Mouse (Mus musculus) cerebellum, adult 2 months (tissue): ENCODE data around the gene F10. TPM values are rescaled to one million over a fixed set of nuclear protein-coding genes. Genes with fewer than 3 reads are reported as not detected.
"Not testable (repeated sequence)": the region's sequence is repeated elsewhere in the genome, so short reads cannot be mapped to it uniquely, and the experiment has no call there.

Source experiments
- DNase-seq, 2 experiments: peaks; one replicate each; pipeline ENCODE4 v3.0.0; 2021
- H3K27ac ChIP-seq: fragments of 200-500 bp; 2 replicates; pipeline ENCODE4 v1.5.1; 2012; ENCODE audit warnings: low read length, control low read depth, inconsistent platforms; ENCODE audit not compliant: insufficient read depth
- H3K27me3 ChIP-seq: fragments of 200-500 bp; 2 replicates; pipeline ENCODE4 v1.6.1; 2012; ENCODE audit warnings: inconsistent platforms, mild to moderate bottlenecking, low read length, moderate library complexity; ENCODE audit not compliant: control insufficient read depth, insufficient read depth
- H3K4me1 ChIP-seq: fragments of 200-500 bp; 2 replicates; pipeline ENCODE4 v1.6.1; 2011; ENCODE audit warnings: low read length; ENCODE audit not compliant: control insufficient read depth, insufficient read depth
- H3K4me3 ChIP-seq: fragments of 200-500 bp; replicated peaks from 2 replicates; pipeline ENCODE3; 2011; ENCODE audit warnings: mild to moderate bottlenecking, low read depth, low read length, control low read depth; ENCODE audit not compliant: insufficient read depth
- CTCF ChIP-seq: fragments of 200-500 bp; IDR thresholded peaks from 2 replicates; pipeline ENCODE4 v1.5.1; 2011; ENCODE audit warnings: low read depth, mild to moderate bottlenecking, control low read depth, low read length, moderate library complexity, borderline replicate concordance; ENCODE audit not compliant: insufficient read depth
- POLR2A ChIP-seq: fragments of 200-500 bp; IDR thresholded peaks from 2 replicates; pipeline ENCODE4 v1.6.1; 2011; ENCODE audit warnings: low read length, control low read depth, borderline replicate concordance; ENCODE audit not compliant: insufficient read depth
- WGBS: fragments of 180-500 bp; shearing (Covaris S2); methylation state at CpG from one replicate; pipeline ENCODE4 v1.1.7; 2018; 5-methylcytosine and 5-hydroxymethylcytosine counted together
- polyA plus RNA-seq: library from polyadenylated mRNA; depleted of rRNA; stranded (reverse); fragments of >200 nt; gene quantifications from 2 replicates; pipeline ENCODE4 v1.2.3, GENCODE M21; 2012; rRNA removed

F10 gene
- polyA plus RNA-seq, 1 experiment: not detected

- no peak for DNase-seq
- WGBS: 94% methylated on average over 11 of the region's 11 CpGs
- TF ChIP-seq CTCF (no peak), POLR2A (no peak)
- H3K4me1 ChIP-seq: no peaks in the 10 kb centered on the region
- H3K27me3 ChIP-seq: no peaks in the 10 kb centered on the region
- H3K27ac ChIP-seq: no peak overlapping the region
- no peak overlapping the region for H3K4me3 ChIP-seq
These were observed 36.1 kb downstream of the F10 start for GRCm38 (mm10) chr8:13073255-13073654.

DNA sequence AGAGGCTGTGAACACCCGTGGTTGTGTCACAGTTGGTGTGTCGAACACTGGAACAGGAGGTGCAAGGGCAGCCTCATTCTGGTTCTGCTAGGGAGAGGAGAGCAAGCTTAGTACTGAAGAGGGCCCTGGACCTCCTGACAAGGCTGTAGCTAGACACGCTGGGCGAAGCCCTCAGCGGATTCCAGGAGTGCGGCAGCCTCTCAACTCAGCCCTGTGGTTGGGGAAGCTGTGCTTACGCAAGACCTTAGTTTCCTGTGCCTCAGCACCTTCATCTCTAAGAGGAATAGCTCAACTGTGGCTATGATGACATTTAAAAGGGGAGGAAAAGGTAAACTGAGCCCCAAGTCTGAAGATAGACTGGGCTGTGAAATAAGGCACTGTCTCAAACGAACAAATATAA, 37.9 kb downstream of the F10 start:
- Histone ChIP-seq H3K27me3 (no peaks in the 10 kb centered on the region), H3K4me3 (no peak overlapping the region), H3K27ac (no peak overlapping the region), H3K4me1 (no peaks in the 10 kb centered on the region)
- 95% methylated on average over 8 of the region's 8 CpGs for WGBS
- DNase-seq: no peak
- no peak for TF ChIP-seq POLR2A
- TF ChIP-seq CTCF: no peak

DNA sequence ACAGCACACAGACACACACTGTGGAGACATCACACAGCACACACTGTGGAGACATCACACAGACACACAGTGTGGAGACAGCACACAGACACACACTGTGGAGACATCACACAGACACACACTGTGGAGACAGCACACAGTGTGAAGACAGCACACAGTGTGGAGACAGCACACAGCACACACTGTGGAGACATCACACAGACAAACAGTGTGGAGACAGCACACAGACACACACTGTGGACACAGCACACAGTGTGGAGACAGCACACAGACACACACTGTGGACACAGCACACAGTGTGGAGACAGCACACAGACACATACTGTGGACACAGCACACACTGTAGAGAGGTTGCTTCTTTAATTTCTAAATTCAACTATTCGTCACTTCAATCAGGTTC, 38.5 kb downstream of the F10 start:
- not testable (repeated sequence) for DNase-seq, H3K27me3 ChIP-seq, H3K27ac ChIP-seq, H3K4me3 ChIP-seq, H3K4me1 ChIP-seq
- WGBS: 97% methylated on average over 1 of the region's 1 CpGs

DNA sequence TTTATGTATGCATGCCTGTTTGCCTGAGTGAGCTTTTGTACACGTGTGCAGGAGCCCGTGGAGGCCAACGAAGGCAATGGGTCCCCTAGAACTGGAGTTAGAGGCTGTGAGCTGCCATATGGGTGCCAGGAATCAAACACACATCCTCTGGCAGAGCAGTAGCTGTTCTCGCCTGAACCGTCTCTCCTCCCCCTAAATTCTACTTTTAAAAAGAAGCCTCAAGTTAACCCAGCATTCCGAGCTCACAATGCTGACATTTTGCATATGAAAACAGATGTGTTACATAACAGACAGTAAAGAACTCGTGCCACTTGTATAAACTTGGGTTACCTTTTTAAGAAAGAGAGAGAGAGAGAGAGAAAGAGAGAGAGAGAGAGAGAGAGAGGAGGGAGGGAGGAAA, 40.4 kb downstream of the F10 start:
- no peak overlapping the region for H3K27ac ChIP-seq
- no peak for DNase-seq
- TF ChIP-seq CTCF (no peak), POLR2A (no peak)
- no peak overlapping the region for H3K4me3 ChIP-seq
- H3K27me3 ChIP-seq: no peaks in the 10 kb centered on the region
- H3K4me1 ChIP-seq: no peaks in the 10 kb centered on the region
- 87% methylated on average over 7 of the region's 7 CpGs for WGBS

DNA sequence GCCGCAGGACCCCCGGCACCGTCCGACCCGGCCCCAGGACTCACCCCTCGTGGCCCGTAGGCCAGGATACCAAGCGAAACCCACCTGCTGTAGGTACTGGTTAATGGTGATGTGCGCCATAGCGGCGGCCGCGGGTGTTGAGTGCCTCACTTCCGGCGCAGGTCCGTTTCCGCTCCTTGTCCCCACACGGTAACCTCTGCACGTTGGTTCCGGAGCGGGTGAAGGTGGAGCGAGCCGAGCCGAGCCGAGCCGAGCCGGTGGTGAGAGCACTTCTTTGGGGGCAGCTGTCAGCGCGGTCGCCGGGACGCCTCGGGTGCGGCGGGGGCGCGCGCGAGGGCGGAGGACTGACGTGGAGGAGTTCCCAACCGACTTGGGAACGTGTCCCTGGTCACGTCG, 67.6 kb downstream of the F10 start:
- peak; percentile 91 to 97 for DNase-seq
- no peak for TF ChIP-seq CTCF
- TF ChIP-seq POLR2A: peak; percentile 85
- Histone ChIP-seq H3K27me3 (no peaks in the 10 kb centered on the region), H3K4me3 (peak overlapping the region; percentile 95), H3K27ac (peak overlapping the region; percentile 85), H3K4me1 (peaks cover 4% of the 10 kb centered on the region)
- under 1% methylated on average over 45 of the region's 45 CpGs for WGBS

DNA sequence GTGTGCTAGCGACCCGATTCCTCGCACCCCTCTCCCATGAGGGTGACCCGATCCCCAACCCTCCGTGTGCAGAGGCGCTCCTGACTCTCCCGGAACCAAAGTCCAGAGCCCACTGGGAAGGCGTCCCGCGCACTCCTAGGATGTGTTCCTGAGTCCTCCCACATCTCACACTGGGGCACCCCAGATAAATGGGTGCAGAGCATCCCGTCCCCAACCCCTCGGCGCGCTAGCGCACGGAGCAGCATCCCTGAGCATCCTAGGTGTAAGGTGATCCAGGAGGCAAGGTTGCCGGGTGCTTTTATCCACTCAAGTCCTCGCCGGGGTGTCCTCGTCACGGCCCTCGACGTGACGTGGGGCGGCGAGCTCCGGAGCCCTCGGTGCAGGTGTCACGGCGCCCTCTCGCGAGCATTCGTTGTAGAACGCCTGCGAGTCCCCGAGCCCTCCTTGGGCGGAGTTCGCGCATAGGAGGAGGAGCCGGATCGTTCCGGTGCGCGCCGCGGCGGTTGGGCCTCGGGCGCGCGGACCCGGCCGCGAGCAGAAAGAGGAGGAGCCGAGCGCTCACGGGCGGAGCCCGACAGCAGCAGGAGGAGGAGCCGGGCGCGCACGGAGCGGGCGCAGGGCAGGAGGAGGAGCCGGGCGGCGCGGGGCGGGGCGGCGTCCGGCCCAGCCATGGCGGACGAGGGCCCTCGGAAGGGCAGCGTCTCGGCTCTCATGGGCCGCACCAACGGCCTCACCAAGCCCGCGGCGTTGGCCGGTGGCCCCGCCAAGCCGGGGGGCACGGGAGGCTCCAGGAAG, 68.2 kb downstream of the F10 start, which contains the start of the genes Pcid2 and Cul4a:
Gene Pcid2, minus strand, starts transcription at position 373 of the 795 bp plus-strand sequence.
Gene Cul4a, plus strand, starts transcription at position 535 of the 795 bp plus-strand sequence.
- TF ChIP-seq CTCF: peak; percentile 67
- TF ChIP-seq POLR2A: peak; percentile 73; the same call in 1 of the 2 replicates
- Histone ChIP-seq H3K27ac (peak within 1 kb of the TSS; percentile 85), H3K4me3 (peak within 1 kb of the TSS; percentile 95), H3K4me1 (peaks cover 4% of the 10 kb centered on the region), H3K27me3 (no peaks in the 10 kb centered on the region)
- DNase-seq: peak; percentile 96
- under 1% methylated on average over 87 of the region's 87 CpGs for WGBS

DNA sequence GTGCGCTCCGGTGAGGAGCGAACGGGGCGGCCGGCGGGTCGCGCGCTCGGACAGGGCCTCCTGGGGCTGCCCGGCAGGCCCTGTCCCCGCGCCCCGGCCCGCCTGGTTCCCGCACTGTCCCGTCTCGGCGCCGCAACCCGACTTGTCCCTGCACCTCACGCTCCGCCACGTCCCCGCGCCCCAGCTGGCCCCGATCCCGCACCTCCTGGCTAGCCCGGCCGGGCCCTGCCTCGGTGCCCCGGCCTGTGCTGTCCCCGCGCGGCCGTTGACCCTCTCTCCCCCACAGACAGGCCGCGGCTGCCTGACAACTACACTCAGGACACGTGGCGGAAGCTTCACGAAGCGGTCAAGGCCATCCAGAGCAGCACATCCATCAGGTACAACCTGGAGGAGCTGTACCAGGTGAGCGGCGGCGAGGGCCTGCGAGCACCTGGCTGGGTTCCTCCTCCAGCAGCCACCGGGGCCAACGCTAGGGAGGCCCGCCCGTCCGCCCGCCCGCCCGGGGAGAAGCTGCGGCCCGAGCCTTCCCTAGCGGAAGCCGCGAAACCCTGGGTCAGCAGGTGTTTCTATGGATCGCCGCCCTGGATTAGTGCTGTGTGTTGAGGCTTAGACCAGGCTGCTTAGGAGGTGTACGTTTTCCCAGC, 68.9 kb downstream of the F10 start:
- TF ChIP-seq POLR2A (no peak), CTCF (no peak)
- peak overlapping the region; percentile 59; the same call in 1 of the 2 replicates for H3K27ac ChIP-seq
- DNase-seq: no peak
- peaks cover 4% of the 10 kb centered on the region for H3K4me1 ChIP-seq
- H3K4me3 ChIP-seq: peak overlapping the region; percentile 57
- no peaks in the 10 kb centered on the region for H3K27me3 ChIP-seq
- WGBS: 1% methylated on average over 62 of the region's 63 CpGs

Other genes starting within 250 kb of the F10 start
- gene Mcf2l, start 163.5 kb upstream of the F10 start, polyA plus RNA-seq: 150 and 158 TPM in 2 replicates
- 0.05 and 0.06 TPM in 2 replicates for gene F7, start 11.3 kb upstream of the F10 start, polyA plus RNA-seq
- gene Proz, start 23.6 kb downstream of the F10 start, polyA plus RNA-seq: 0.03 and 0.07 TPM in 2 replicates
- gene Pcid2, start 68.2 kb downstream of the F10 start, polyA plus RNA-seq: 39.0 and 39.6 TPM in 2 replicates
- 54.5 and 57.0 TPM in 2 replicates for gene Cul4a, start 68.3 kb downstream of the F10 start, polyA plus RNA-seq
- gene Lamp1, start 121.9 kb downstream of the F10 start, polyA plus RNA-seq: 554 and 555 TPM in 2 replicates
- 6.8 and 8.0 TPM in 2 replicates for gene Grtp1, start 163.3 kb downstream of the F10 start, polyA plus RNA-seq
- gene Adprhl1, start 216.9 kb downstream of the F10 start, polyA plus RNA-seq: 2.2 and 2.5 TPM in 2 replicates